24 mouse cellular contexts compared by ENCODE assay signal in genomic region chr5:32141899-32142298, GRCm38 (mm10). TPM values are rescaled to one million over a fixed set of nuclear protein-coding genes. Genes with fewer than 3 reads are reported as not detected.
A peak's percentile ranks its signal among the peaks of the same experiment; 100 is the strongest.
DNase-seq lines count a peak whose midpoint lies in the region; ATAC-seq and TF ChIP-seq lines count a peak whose summit lies in the region.
"Had no signal": no experiment of that assay in that cellular context is flagged by ENCODE, and none has a peak within 500 bp of the region (broad histone marks: within the 10 kb centered on the region; RNA-seq: fewer than 3 reads in every experiment).

No protein-coding gene starts in this region.

- no peaks in the 10 kb centered on the region for H3K9me3 ChIP-seq in embryonic facial prominence, embryonic 15.5 days (replicated peaks)
- no peaks in the 10 kb centered on the region for H3K9me3 ChIP-seq in embryonic facial prominence, embryonic 10.5 days
- H3K9me3 ChIP-seq in kidney, embryonic 15.5 days (replicated peaks), result no peaks in the 10 kb centered on the region
- H3K9me3 ChIP-seq in stomach, embryonic 15.5 days, result no peaks in the 10 kb centered on the region
- no peaks in the 10 kb centered on the region for H3K9me3 ChIP-seq in midbrain, embryonic 15.5 days
- H3K9me3 ChIP-seq: forebrain, embryonic 12.5 days; hindbrain, embryonic 12.5 days; midbrain, embryonic 13.5 days; neural tube, embryonic 13.5 days had no signal

- no peak overlapping the region for H3K9ac ChIP-seq in embryonic facial prominence, embryonic 15.5 days
- no peak overlapping the region for H3K9ac ChIP-seq in kidney, embryonic 15.5 days
- no peak overlapping the region for H3K9ac ChIP-seq in stomach, embryonic 15.5 days
- no peak overlapping the region for H3K9ac ChIP-seq in midbrain, embryonic 15.5 days
- H3K9ac ChIP-seq: forebrain, embryonic 12.5 days; hindbrain, embryonic 12.5 days; neural tube, embryonic 13.5 days had no signal

- ATAC-seq in embryonic facial prominence, embryonic 15.5 days (ENCODE audit: insufficient number of reproducible peaks, low FRiP score, low TSS enrichment, low read depth), result no peak
- no peak for ATAC-seq in kidney, embryonic 15.5 days (replicated peaks; ENCODE audit: low FRiP score)
- no peak for ATAC-seq in stomach, embryonic 15.5 days (ENCODE audit: insufficient read depth, low FRiP score, low read depth)
- no peak for ATAC-seq in midbrain, embryonic 15.5 days (replicated peaks)
- ATAC-seq: midbrain, embryonic 13.5 days had no signal

- no peak for TF ChIP-seq POLR2A in embryonic fibroblast, embryonic 13.5 days (IDR thresholded peaks at IDR 0.05; ENCODE audit: low read depth, low read length)

- peaks cover 19% of the 10 kb centered on the region for H3K36me3 ChIP-seq in embryonic facial prominence, embryonic 15.5 days
- H3K36me3 ChIP-seq in embryonic facial prominence, embryonic 10.5 days (replicated peaks), result no peaks in the 10 kb centered on the region; the same call in 1 of the 2 replicates
- H3K36me3 ChIP-seq in kidney, embryonic 15.5 days, result peaks cover 17% of the 10 kb centered on the region
- no peaks in the 10 kb centered on the region; the same call in 1 of the 2 replicates for H3K36me3 ChIP-seq in stomach, embryonic 15.5 days
- no peaks in the 10 kb centered on the region for H3K36me3 ChIP-seq in midbrain, embryonic 15.5 days (replicated peaks)
- H3K36me3 ChIP-seq: forebrain, embryonic 12.5 days; hindbrain, embryonic 12.5 days; midbrain, embryonic 13.5 days; neural tube, embryonic 13.5 days had no signal

- H3K27me3 ChIP-seq in embryonic facial prominence, embryonic 15.5 days, result no peaks in the 10 kb centered on the region
- H3K27me3 ChIP-seq in embryonic facial prominence, embryonic 10.5 days (replicated peaks; ENCODE audit: low read depth, poor library complexity, severe bottlenecking), result peaks cover 23% of the 10 kb centered on the region
- H3K27me3 ChIP-seq in kidney, embryonic 15.5 days, result no peaks in the 10 kb centered on the region
- H3K27me3 ChIP-seq in stomach, embryonic 15.5 days (replicated peaks), result no peaks in the 10 kb centered on the region
- H3K27me3 ChIP-seq in midbrain, embryonic 15.5 days (replicated peaks), result peaks cover 21% of the 10 kb centered on the region

- TF ChIP-seq CTCF in embryonic fibroblast, embryonic 13.5 days (IDR thresholded peaks at IDR 0.05; ENCODE audit: borderline replicate concordance, insufficient read depth, low read length), result no peak

- peaks cover 61% of the 10 kb centered on the region for H3K4me1 ChIP-seq in embryonic facial prominence, embryonic 15.5 days
- peaks cover 35% of the 10 kb centered on the region for H3K4me1 ChIP-seq in embryonic facial prominence, embryonic 10.5 days
- H3K4me1 ChIP-seq in kidney, embryonic 15.5 days, result peaks cover 65% of the 10 kb centered on the region
- peaks cover 36% of the 10 kb centered on the region for H3K4me1 ChIP-seq in embryonic fibroblast, embryonic 13.5 days (ENCODE audit: control insufficient read depth, insufficient read depth, low read length)
- peaks cover 32% of the 10 kb centered on the region for H3K4me1 ChIP-seq in stomach, embryonic 15.5 days
- H3K4me1 ChIP-seq in midbrain, embryonic 15.5 days, result peaks cover 2% of the 10 kb centered on the region
- H3K4me1 ChIP-seq: midbrain, embryonic 13.5 days had no signal

- H3K4me3 ChIP-seq in embryonic facial prominence, embryonic 15.5 days (replicated peaks), result 0 out of 2 replicates have a peak overlapping the region, but pooled peaks have one; percentile 1
- H3K4me3 ChIP-seq in embryonic facial prominence, embryonic 10.5 days, result no peak overlapping the region
- H3K4me3 ChIP-seq in kidney, embryonic 15.5 days (replicated peaks), result no peak overlapping the region
- H3K4me3 ChIP-seq in embryonic fibroblast, embryonic 13.5 days (ENCODE audit: insufficient read depth, low read length), result no peak overlapping the region; the same call in 1 of the 2 replicates
- H3K4me3 ChIP-seq in stomach, embryonic 15.5 days (replicated peaks), result no peak overlapping the region
- no peak overlapping the region for H3K4me3 ChIP-seq in midbrain, embryonic 15.5 days
- H3K4me3 ChIP-seq: forebrain, embryonic 12.5 days; hindbrain, embryonic 12.5 days; midbrain, embryonic 13.5 days; neural tube, embryonic 13.5 days had no signal

- no peak for DNase-seq in embryonic facial prominence, embryonic 10.5 days (ENCODE audit: low spot score)
- no peak for DNase-seq in kidney, adult 18-20 months
- DNase-seq: adrenal gland, postnatal 25 days; cerebellum, adult 9-10 months; heart, postnatal 14 days; kidney, adult 9 months; kidney, postnatal 4 days; layer of hippocampus, adult 9-11 months; liver; lung, postnatal 10 days; retina, postnatal 1 day; right cerebral cortex, postnatal 25 days; thymus, adult 2 months; thymus, postnatal 4 days had no signal

- H3K27ac ChIP-seq in embryonic facial prominence, embryonic 15.5 days (replicated peaks), result no peak overlapping the region
- H3K27ac ChIP-seq in embryonic facial prominence, embryonic 10.5 days (replicated peaks), result no peak overlapping the region
- no peak overlapping the region for H3K27ac ChIP-seq in kidney, embryonic 15.5 days
- peak overlapping the region; percentile 65 for H3K27ac ChIP-seq in embryonic fibroblast, embryonic 13.5 days (ENCODE audit: insufficient read depth, low read length)
- H3K27ac ChIP-seq in stomach, embryonic 15.5 days, result no peak overlapping the region
- H3K27ac ChIP-seq in midbrain, embryonic 15.5 days, result no peak overlapping the region
- H3K27ac ChIP-seq: forebrain, embryonic 12.5 days; hindbrain, embryonic 12.5 days; midbrain, embryonic 13.5 days; neural tube, embryonic 13.5 days had no signal

- WGBS in embryonic facial prominence, embryonic 15.5 days, result 82% methylated on average over 2 of the region's 2 CpGs
- 84% methylated on average over 2 of the region's 2 CpGs for WGBS in embryonic facial prominence, embryonic 10.5 days
- 82% methylated on average over 2 of the region's 2 CpGs for WGBS in kidney, embryonic 15.5 days
- WGBS in stomach, embryonic 15.5 days, result 83% methylated on average over 2 of the region's 2 CpGs
- 86% methylated on average over 2 of the region's 2 CpGs for WGBS in midbrain, embryonic 15.5 days

- peak overlapping the region; percentile 21; the same call in 1 of the 2 replicates for H3K4me2 ChIP-seq in embryonic facial prominence, embryonic 15.5 days (replicated peaks)
- H3K4me2 ChIP-seq in kidney, embryonic 15.5 days, result peak overlapping the region; percentile 28; the same call in 1 of the 2 replicates
- peak overlapping the region; percentile 11; the same call in 1 of the 2 replicates for H3K4me2 ChIP-seq in stomach, embryonic 15.5 days
- no peak overlapping the region for H3K4me2 ChIP-seq in midbrain, embryonic 15.5 days
- H3K4me2 ChIP-seq: forebrain, embryonic 12.5 days; heart, embryonic 11.5 days; hindbrain, embryonic 12.5 days; midbrain, embryonic 13.5 days; neural tube, embryonic 13.5 days had no signal

RNA-seq across cellular contexts. Expression of gene Fosl2, which starts 6.3 kb away (rescaled TPM):
- 12.5 and 14.0 TPM in 2 replicates for polyA plus RNA-seq in embryonic facial prominence, embryonic 15.5 days (2015; fragmentation: Nextera tagmentation; extraction: Ambion mirVana)
- polyA plus RNA-seq in embryonic facial prominence, embryonic 10.5 days (2016; fragmentation: Nextera tagmentation; extraction: Ambion mirVana), result 0.50 and 0.67 TPM in 2 replicates
- 5.4 and 6.2 TPM in 2 replicates for polyA plus RNA-seq in kidney, embryonic 15.5 days (2015; fragmentation: Nextera tagmentation; extraction: Ambion mirVana)
- polyA plus RNA-seq in embryonic fibroblast, embryonic 13.5 days (2011; ENCODE audit: insufficient read length, low read depth, missing spikeins), result 167 and 171 TPM in 2 replicates
- 11.4 and 11.5 TPM in 2 replicates for polyA plus RNA-seq in stomach, embryonic 15.5 days (2015; fragmentation: Nextera tagmentation; extraction: Ambion mirVana)
- polyA plus RNA-seq in midbrain, embryonic 15.5 days (2015; fragmentation: Nextera tagmentation; extraction: Ambion mirVana), result 0.41 and 0.54 TPM in 2 replicates

Comparison
In these comparisons a context has a peak if more than half of its experiments do, and no peak if none do; other contexts are left out.
1. RNA of gene Fosl2, which starts 6.3 kb away (polyA plus RNA-seq): 167 to 171 TPM in embryonic fibroblast, embryonic 13.5 days; 12.5 to 14.0 TPM in embryonic facial prominence, embryonic 15.5 days, 11.4 to 11.5 TPM in stomach, embryonic 15.5 days, 5.4 to 6.2 TPM in kidney, embryonic 15.5 days, 0.50 to 0.67 TPM in embryonic facial prominence, embryonic 10.5 days and 0.41 to 0.54 TPM in midbrain, embryonic 15.5 days; every median in the first group is over 10 times any median in the second.